Mouse (Mus musculus) limb, embryonic 14.5 days (tissue): ENCODE data around the gene Prf1. TPM values are rescaled to one million over a fixed set of nuclear protein-coding genes. Genes with fewer than 3 reads are reported as not detected.

Source experiments
- ATAC-seq: fragments of 200-750 bp; cut with Nextera tagmentation; 2 replicates; pipeline ENCODE4 v1.8.0; 2017; ENCODE audit warnings: low read depth, moderate number of reproducible peaks, moderate TSS enrichment; ENCODE audit not compliant: low FRiP score
- DNase-seq: peaks from one replicate; pipeline ENCODE4 v3.0.0-alpha.2; 2015; ENCODE audit warnings: low spot score
- H3K27ac ChIP-seq: fragments of 300-500 bp; sonication (generic); replicated peaks from 2 replicates; pipeline ENCODE4 v1.5.1; 2014; ENCODE audit warnings: low read depth, mild to moderate bottlenecking, low read length, moderate library complexity, mixed read lengths
- H3K27me3 ChIP-seq: fragments of 300-500 bp; sonication (generic); 2 replicates; pipeline ENCODE4 v1.6.1; 2014; ENCODE audit warnings: low read length, mixed read lengths; ENCODE audit not compliant: control insufficient read depth, insufficient read depth
- H3K36me3 ChIP-seq: fragments of 300-500 bp; sonication (generic); 2 replicates; pipeline ENCODE4 v1.6.1; 2014; ENCODE audit warnings: mild to moderate bottlenecking, low read length, moderate library complexity, mixed read lengths; ENCODE audit not compliant: control insufficient read depth, insufficient read depth
- H3K4me1 ChIP-seq: fragments of 300-500 bp; sonication (generic); 2 replicates; pipeline ENCODE4 v1.6.1; 2014; ENCODE audit warnings: antibody characterized with exemption, low read length, mixed read lengths; ENCODE audit not compliant: control insufficient read depth, insufficient read depth
- H3K4me2 ChIP-seq: fragments of 300-500 bp; sonication (generic); replicated peaks from 2 replicates; pipeline ENCODE4 v1.6.1; 2014; ENCODE audit warnings: low read depth, mild to moderate bottlenecking, low read length, moderate library complexity; ENCODE audit not compliant: severe bottlenecking
- H3K4me3 ChIP-seq: fragments of 300-500 bp; sonication (generic); replicated peaks from 2 replicates; pipeline ENCODE4 v1.5.1; 2014; ENCODE audit warnings: low read length
- H3K9ac ChIP-seq: fragments of 300-500 bp; sonication (generic); 2 replicates; pipeline ENCODE4 v1.6.1; 2014; ENCODE audit warnings: mild to moderate bottlenecking, low read depth, low read length, moderate library complexity; ENCODE audit not compliant: severe bottlenecking
- H3K9me3 ChIP-seq: fragments of 300-500 bp; sonication (generic); 2 replicates; pipeline ENCODE4 v1.6.1; 2016; ENCODE audit warnings: low read length; ENCODE audit not compliant: control insufficient read depth
- POLR2A ChIP-seq: fragments of 200-500 bp; IDR thresholded peaks from 2 replicates; pipeline ENCODE4 v1.8.0; 2012; ENCODE audit warnings: inconsistent platforms, mild to moderate bottlenecking, moderate library complexity, borderline replicate concordance; ENCODE audit not compliant: insufficient read depth, insufficient read length; ENCODE audit errors: extremely low read depth
- WGBS: fragments of 180-500 bp; shearing (Covaris S2); extraction: QIAGEN DNeasy Blood & Tissue Kit; methylation state at CpG from one replicate; pipeline ENCODE4 v1.1.7; 2014; 5-methylcytosine and 5-hydroxymethylcytosine counted together
- polyA plus RNA-seq, 2 experiments: library from polyadenylated mRNA; depleted of rRNA in 1 of 2; stranded (reverse) in 1 of 2; unstranded in 1 of 2; fragments of >200 nt; fragmentation: Nextera tagmentation in 1 of 2; extraction: Ambion mirVana in 1 of 2; gene quantifications; 2 replicates each; pipeline versions ENCODE4 v1.2.1 to v1.2.3; 2012 to 2014

Prf1 gene
- 0.06 TPM in 1 of 2 replicates, not detected in the other for polyA plus RNA-seq (2012; rRNA removed)
- polyA plus RNA-seq (2014; fragmentation: Nextera tagmentation; extraction: Ambion mirVana), result 0.12 TPM in 1 of 2 replicates, not detected in the other

GRCm38 (mm10) chr10:61297477-61297876, at the start of gene Prf1:
Gene Prf1, plus strand, starts transcription at chr10:61297833.
- Histone ChIP-seq H3K9ac (no peak within 1 kb of the TSS), H3K4me2 (no peak within 1 kb of the TSS), H3K4me3 (no peak within 1 kb of the TSS), H3K9me3 (no peaks in the 10 kb centered on the region), H3K27me3 (no peaks in the 10 kb centered on the region), H3K36me3 (no peaks in the 10 kb centered on the region), H3K4me1 (no peaks in the 10 kb centered on the region), H3K27ac (no peak within 1 kb of the TSS)
- DNase-seq (no peak), ATAC-seq (no peak)
- 78% methylated on average over 7 of the region's 7 CpGs for WGBS
- TF ChIP-seq POLR2A, result no peak

- H3K4me3 ChIP-seq, result no peak overlapping the region
- no peak for DNase-seq
- no peaks in the 10 kb centered on the region for H3K27me3 ChIP-seq
- no peak overlapping the region for H3K27ac ChIP-seq
- 0 out of 2 replicates have a peak, but pooled peaks cover 3% of the 10 kb centered on the region for H3K9me3 ChIP-seq
- WGBS, result 78% methylated on average over 13 of the region's 13 CpGs
- no peak for ATAC-seq
- no peak overlapping the region for H3K9ac ChIP-seq
- H3K36me3 ChIP-seq, result no peaks in the 10 kb centered on the region
- no peak for TF ChIP-seq POLR2A
- H3K4me2 ChIP-seq, result no peak overlapping the region
- H3K4me1 ChIP-seq, result peaks cover 6% of the 10 kb centered on the region
Measured at GRCm38 (mm10) chr10:61248596-61249114, 49.0 kb upstream of the Prf1 start.

- Histone ChIP-seq H3K4me1 (peaks cover 11% of the 10 kb centered on the region), H3K27me3 (no peaks in the 10 kb centered on the region), H3K9me3 (0 out of 2 replicates have a peak, but pooled peaks cover 3% of the 10 kb centered on the region), H3K36me3 (no peaks in the 10 kb centered on the region), H3K9ac (peak overlapping the region; percentile 36), H3K4me3 (no peak overlapping the region), H3K27ac (no peak overlapping the region), H3K4me2 (no peak overlapping the region)
- DNase-seq (no peak), ATAC-seq (no peak)
- WGBS, result 24% methylated on average over 2 of the region's 2 CpGs
- TF ChIP-seq POLR2A, result no peak
Measured at GRCm38 (mm10) chr10:61249951-61250350, 47.7 kb upstream of the Prf1 start.

DNA sequence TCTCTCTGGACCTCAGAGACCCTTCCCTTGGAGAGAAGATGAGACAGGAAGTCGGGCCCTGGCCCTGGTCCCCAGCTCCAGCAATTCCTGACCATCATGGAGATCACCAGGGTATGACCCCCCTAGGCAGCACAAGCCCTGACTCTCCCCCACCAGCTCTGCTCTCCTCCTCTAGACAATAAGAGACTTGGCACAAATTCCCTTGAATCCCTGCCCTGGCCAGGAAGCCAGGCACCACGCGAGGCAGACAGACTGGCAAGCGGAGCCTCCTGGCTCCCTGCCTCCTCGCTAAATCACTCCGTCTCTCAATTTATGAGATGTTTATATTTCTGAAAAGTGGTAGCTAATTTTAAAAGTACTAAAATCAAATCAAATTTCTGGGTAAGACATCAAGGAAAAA, 42.9 kb upstream of the Prf1 start:
- TF ChIP-seq POLR2A, result no peak
- Histone ChIP-seq H3K9me3 (0 out of 2 replicates have a peak, but pooled peaks cover 3% of the 10 kb centered on the region), H3K27ac (no peak overlapping the region), H3K27me3 (no peaks in the 10 kb centered on the region), H3K9ac (no peak overlapping the region), H3K4me3 (no peak overlapping the region), H3K36me3 (no peaks in the 10 kb centered on the region), H3K4me1 (peaks cover 8% of the 10 kb centered on the region), H3K4me2 (no peak overlapping the region)
- DNase-seq, result no peak
- ATAC-seq, result no peak
- WGBS, result 50% methylated on average over 6 of the region's 6 CpGs

DNA sequence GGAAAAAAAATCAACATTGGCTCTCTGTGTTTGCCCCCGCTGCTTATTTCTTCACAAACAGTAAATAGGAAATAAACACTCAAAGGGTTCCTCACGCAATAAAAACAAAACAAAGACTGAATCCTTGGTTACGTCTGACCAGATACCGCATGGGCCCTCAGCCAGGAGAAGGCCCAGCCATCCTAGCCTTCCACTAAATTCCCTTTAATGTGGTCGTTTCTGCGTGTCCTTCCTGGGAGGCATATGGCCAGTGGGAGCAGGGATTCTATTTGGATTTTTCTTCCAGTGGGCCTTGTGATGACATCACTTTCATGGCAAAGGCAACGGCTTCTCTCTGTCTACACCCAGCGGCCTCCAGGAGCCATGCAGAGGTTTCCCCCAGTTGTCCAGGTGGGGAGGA, 42.4 kb upstream of the Prf1 start:
- WGBS, result 76% methylated on average over 8 of the region's 8 CpGs
- no peak for ATAC-seq
- Histone ChIP-seq H3K27me3 (no peaks in the 10 kb centered on the region), H3K4me1 (peaks cover 5% of the 10 kb centered on the region; the same call in 1 of the 2 replicates), H3K4me2 (no peak overlapping the region), H3K9me3 (0 out of 2 replicates have a peak, but pooled peaks cover 3% of the 10 kb centered on the region), H3K4me3 (no peak overlapping the region), H3K36me3 (no peaks in the 10 kb centered on the region), H3K27ac (no peak overlapping the region), H3K9ac (no peak overlapping the region)
- TF ChIP-seq POLR2A, result no peak
- DNase-seq, result no peak
